Mouse (Mus musculus) gastrocnemius, postnatal 10 days (tissue): ENCODE measurements at regions not wholly inside any gene's neighbourhood (a gene's known extent, or its start where the extent isn't known, plus 50 kb on each side); places are given as distances from the start of the nearest gene placed in this dataset.

Source experiments
- DNase-seq: peaks from one replicate; pipeline ENCODE4 v3.0.0; 2021; ENCODE audit warnings: mixed read lengths

- no peak for DNase-seq
Measured at GRCm38 (mm10) chr8:26443735-26444134, 324.4 kb downstream of the Gm45692 start.

GRCm38 (mm10) chr8:26445991-26446390, 326.7 kb downstream of the Gm45692 start:
- no peak for DNase-seq

GRCm38 (mm10) chr8:26447886-26448640, 328.7 kb downstream of the Gm45692 start:
- no peak for DNase-seq

- DNase-seq: no peak
Measured at GRCm38 (mm10) chr8:26449291-26449690, 330.0 kb downstream of the Gm45692 start.

- no peak for DNase-seq
Measured at GRCm38 (mm10) chr8:26450543-26450942, 331.2 kb downstream of the Gm45692 start.

- no peak for DNase-seq
Measured at GRCm38 (mm10) chr8:26452976-26453573, 333.7 kb downstream of the Gm45692 start.

GRCm38 (mm10) chr8:26465346-26465745, 346.0 kb downstream of the Gm45692 start:
- DNase-seq: no peak

GRCm38 (mm10) chr8:26468441-26468840, 349.1 kb downstream of the Gm45692 start:
- DNase-seq: no peak

- no peak for DNase-seq
Measured at GRCm38 (mm10) chr8:26469705-26470104, 350.4 kb downstream of the Gm45692 start.

GRCm38 (mm10) chr8:26471811-26472550, 352.6 kb downstream of the Gm45692 start:
- no peak for DNase-seq

GRCm38 (mm10) chr8:26484749-26485148, 365.4 kb downstream of the Gm45692 start:
- no peak for DNase-seq

- DNase-seq: no peak
Measured at GRCm38 (mm10) chr8:26487866-26488265, 368.5 kb downstream of the Gm45692 start.

GRCm38 (mm10) chr8:26488590-26488989, 369.3 kb downstream of the Gm45692 start:
- DNase-seq: no peak

- no peak for DNase-seq
Measured at GRCm38 (mm10) chr8:26501196-26501813, 382.0 kb downstream of the Gm45692 start.

- DNase-seq: no peak
Measured at GRCm38 (mm10) chr8:26501814-26502572, 382.7 kb downstream of the Gm45692 start.

GRCm38 (mm10) chr8:26502772-26503171, 383.4 kb downstream of the Gm45692 start:
- DNase-seq: no peak

GRCm38 (mm10) chr8:26503918-26504317, 384.6 kb downstream of the Gm45692 start:
- DNase-seq: no peak

- DNase-seq: no peak
Measured at GRCm38 (mm10) chr8:26504319-26505035, 385.1 kb downstream of the Gm45692 start.

- no peak for DNase-seq
Measured at GRCm38 (mm10) chr8:26507611-26508070, 388.3 kb downstream of the Gm45692 start.

GRCm38 (mm10) chr8:26509254-26509653, 389.9 kb downstream of the Gm45692 start:
- DNase-seq: no peak

- DNase-seq: no peak
Measured at GRCm38 (mm10) chr8:26513001-26513400, 393.7 kb downstream of the Gm45692 start.
